Mouse (Mus musculus) monocyte, adult 2 months (primary cell): Measurements from ENCODE around the gene Cldn20.
A peak's percentile ranks its signal among the peaks of the same experiment; 100 is the strongest.

ENCODE experiments used
- DNase-seq, 2 experiments: peaks; one replicate each; pipeline ENCODE4 v3.0.0; 2022; ENCODE audit warnings: low spot score in 2 of 2, low read depth in 1 of 2

Cldn20 gene

DNA sequence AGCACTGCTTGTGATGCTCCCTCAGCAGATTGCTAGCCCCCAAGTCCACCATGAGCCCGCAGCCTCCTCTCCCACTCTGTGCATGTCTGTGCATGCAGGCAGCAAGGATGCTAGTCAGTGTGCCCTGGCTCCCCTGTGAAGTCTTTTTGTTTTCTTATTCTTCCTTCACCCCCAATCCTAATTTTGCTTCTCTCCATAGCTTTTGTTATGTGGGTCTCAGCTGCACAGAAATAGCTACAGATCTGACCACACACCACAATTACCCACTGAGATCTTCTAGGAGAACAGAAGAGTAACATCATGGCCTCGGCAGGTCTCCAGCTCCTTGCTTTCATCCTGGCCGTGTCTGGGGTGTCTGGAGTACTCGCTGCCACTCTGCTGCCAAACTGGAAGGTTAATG is at the start of gene Cldn20:
TSS of gene Cldn20 (plus strand) at position 301 of the 400 bp plus-strand sequence.
- DNase-seq = no peak

DNA sequence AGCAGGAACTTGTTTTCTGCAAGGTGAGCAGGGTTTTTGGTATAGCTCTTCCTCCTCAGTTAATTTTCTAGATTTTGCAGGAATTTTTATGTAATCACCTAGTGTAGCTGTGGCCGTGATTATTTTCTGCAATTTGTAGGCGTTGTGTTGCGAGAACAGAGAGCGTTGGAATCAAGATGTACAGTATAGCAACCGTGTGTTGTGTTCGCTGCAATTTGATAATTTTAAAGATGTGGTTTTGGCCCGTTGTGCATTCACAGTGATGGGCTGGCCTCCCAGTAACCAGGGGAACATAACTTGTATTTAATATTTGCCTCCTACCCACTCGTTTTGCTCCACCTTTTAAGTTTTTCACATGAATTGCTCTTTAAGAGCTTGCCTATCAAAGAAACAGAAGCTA is 49.3 kb upstream of the Cldn20 start:
- DNase-seq = no peak

DNA sequence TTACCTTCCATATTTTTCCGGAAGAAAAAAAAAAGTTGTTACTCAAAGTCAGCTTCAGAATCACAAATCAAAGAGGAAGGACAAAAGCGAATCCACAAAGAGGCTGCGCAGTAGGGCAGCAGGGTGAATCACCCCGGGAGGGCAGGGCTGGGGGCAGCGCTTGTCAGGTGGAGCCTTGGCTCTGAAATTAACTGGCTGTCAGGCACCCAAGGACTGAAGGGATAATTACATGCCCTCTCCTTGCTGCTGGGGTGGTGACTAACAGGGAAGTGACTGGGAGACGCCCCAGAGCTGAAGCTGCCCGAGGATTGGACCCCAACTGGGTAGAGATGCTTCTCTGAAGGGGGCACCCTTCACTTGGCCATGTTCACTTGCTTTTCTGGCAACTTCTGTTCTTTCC is 46.5 kb upstream of the Cldn20 start:
- DNase-seq = no peak

DNA sequence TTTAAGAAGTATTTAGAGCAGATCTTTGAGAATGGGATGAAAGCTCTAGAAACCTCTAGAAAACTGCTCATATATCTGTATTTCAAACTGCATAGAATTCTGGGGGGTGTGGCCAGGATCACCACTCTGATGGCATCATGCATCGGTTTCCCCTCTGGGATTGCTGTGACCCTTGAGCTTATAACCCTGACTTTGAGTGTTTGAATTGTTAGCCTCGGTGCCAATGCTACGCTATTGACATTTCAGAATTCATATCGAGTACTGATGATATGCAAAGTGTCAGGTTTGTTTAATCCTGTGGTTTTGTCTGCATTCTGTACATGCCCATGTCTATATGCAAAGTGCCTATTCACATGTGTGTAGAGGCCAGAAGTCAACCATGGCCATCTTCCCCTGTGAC is 45.1 kb upstream of the Cldn20 start:
- DNase-seq = no peak

DNA sequence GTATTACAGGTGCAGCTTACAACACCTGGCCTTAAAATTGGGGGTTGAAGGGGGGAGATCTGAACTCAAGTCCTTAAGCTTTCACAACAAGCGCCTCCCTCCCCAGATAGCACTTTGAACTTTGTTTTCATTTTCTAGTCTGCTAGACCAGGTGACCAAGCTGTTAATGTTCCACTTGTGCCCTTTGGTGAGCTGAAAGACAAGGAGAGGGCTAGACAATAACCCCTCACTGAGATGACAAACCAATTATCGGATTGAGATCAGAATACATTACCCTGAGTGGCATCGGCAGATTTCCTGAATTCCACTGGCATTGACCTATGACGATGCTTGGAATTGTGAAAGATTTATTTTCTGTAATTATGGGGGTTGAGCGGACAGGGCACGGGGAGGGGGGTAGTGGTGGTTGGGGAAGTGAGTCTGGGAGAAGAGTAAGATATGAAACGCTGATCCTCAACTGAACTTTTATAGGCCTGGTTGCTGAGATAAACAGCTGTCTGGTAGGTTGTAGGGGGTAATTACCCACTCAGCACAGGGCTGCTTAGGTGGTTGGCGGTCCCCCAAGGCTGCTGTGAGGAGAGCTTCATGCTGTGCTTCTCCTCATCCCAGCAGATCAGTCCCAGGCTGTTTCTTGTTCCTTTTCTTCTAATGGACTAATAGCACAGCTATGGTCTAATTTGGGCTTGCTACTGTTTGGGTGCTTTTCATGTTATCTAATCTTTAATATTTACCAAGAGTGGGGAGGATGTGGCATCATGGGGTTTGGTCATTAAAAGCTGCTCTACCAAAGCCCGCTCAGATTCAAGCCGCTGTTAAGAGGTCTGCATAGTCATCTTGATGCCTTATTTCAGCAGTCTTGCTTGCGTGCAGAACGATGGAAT is 44.4 kb upstream of the Cldn20 start:
- DNase-seq = no peak

DNA sequence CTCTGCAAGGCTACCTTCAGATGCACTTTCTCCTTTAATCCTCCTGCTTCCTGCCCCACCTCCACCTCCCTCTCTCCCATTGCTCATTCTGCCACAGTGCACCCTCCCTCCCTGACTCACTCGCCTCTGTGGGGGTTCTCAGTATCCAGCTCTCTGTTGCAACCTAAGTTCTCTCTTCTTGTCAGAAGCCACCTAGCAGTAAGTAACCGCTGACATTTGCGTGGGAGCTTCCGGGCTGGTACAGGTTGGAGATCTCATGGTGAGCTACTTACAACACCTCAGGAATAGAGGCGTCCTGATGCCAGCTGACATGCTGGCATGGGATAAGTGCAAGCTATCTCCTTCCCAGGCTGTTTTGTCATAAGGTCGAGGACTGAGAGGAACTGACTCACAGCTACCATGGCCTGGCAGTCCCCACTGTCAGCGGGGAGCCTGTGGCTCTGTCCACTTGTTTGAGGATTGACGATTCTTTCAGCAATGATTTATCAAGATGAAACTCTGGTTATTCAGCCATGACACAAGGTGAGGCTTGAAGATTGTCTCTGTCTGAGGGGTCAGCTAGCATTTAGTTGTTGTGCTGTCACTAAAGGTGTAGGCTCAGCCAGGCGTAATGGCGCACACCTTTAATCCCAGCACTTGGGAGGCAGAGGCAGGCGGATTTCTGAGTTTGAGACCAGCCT is 42.0 kb upstream of the Cldn20 start:
- no peak for DNase-seq

DNA sequence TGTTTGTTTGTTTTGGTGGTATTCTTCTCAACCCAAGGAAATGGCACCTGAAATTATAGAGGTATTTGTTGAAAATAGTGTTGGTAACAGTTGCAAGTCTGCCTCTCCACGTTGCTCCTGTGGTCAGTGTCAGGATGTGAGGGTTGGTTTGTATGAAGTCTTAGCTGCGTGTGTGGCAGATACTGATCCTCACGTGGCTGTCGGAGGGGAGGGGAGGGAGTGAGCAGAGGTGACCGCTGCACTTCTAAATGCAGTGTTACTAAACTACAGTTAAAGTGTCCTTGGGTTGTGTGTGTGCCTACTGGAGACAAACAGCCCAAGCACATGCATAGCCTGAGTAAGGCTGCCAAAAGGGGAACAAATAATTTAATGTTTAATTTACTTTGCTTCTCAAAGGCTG is 41.3 kb upstream of the Cldn20 start:
- DNase-seq = no peak

DNA sequence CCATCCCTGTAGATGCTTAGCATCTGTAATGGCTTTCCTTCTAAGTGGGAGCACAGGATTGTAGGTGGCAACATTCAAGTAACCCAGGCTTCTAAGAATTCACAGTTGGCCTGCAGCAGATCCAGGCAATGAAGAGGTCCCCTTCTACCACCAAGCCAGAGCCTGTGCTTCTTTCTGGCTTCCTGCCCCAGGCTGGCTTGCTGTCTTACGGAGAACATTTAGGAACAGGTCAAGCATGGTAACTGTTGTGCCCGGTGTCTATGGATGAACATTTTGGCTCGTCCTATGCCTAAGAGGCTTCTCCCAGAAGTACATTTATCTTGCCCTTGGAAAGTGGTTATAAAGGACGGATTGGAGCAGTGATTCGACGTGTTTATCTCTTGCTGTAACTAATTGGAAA is 40.7 kb upstream of the Cldn20 start:
- DNase-seq = no peak

DNA sequence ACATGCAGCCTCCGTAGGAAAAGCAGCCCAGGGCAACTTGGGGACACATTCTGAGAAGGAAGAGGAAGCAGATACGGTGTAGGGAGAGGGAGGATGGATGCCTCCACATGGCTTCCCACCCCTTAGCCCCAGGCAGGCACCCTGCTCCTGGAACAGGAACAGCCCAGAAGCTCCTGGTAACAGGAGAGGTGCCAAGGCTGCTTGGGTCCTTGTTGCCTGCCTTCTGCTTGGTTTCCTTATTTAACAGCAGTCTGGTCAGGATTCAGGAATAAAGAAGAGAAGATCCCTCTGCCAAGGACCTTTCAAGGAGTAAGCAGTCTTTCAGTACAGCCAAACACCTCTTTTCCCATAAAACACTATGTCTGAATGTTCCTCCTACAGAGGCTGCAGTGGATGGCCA is 36.8 kb upstream of the Cldn20 start:
- no peak for DNase-seq

DNA sequence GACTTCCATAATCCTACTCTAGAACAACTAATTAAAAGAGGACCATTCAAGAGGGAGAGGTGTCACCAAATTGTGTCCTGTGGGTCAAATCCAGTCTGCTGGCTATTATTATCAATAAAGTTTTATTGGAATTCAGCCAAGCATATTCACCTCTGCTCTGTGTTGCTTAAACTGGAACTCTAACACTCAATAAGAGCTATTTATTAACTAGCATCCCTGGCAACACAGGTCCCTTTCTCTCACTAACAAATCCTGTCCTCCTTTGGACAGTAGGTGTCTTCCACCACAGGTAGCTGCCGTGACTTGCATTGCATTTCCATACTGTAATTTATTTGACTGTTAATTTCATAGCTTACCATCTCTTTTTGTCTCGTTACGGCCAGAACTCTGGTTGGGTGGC is 36.3 kb upstream of the Cldn20 start:
- DNase-seq = no peak

DNA sequence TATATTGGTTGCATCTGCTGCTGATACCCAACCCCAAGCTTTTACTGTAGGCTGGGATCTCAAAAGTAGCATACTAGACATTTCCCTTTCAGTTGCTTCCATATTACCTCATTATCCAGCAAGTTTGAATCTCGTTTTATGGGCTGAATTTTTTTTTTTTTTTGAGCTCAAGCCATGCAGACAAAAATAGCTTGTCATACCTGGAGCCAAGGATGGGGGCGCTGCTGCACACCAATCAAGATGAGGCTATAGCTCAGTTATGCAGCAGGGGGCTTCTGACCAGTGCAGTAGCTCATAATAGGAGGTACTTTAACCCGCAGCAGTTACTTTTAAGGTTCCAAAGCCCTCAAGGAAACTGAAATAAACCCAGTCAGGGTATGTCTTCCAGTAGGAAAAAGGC is 34.3 kb upstream of the Cldn20 start:
- no peak for DNase-seq

DNA sequence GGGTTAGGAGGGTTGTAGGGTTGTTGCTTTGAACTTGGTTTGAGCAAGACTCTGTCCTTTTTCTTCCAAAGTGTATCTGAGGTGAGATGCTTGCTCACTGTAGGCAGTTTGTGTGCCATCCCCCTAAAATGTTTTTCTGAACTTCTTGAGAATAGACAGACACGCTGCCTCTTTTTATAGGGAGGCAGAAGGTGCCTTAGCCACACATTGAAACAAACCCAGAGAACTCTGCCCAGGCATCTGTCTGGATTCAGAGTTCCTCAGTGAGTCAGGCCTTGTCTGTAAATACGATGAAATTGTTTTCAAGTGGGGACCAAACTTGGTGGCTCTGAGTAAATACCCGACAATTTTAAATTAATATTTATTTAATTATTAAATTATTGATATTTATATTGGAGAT is 33.8 kb upstream of the Cldn20 start:
- DNase-seq = no peak

DNA sequence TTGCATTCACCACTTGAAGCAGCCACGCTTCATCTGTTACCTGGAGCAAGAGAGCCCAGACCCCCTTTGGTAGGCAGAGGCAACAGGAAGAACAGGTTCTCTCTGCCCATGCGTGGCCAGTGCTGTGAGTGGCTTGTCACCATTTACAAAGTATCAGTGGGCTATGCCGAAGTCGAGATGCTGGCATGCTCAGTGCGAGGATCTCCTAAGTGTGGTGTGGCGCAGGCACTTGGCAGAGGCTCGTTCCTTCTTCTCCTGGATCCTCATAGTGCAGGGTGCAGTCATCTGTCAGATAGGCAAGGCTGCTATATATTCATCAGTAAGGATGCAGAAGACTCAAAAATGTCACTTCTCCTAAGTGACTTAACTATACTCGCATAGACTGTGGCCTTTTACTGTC is 32.9 kb upstream of the Cldn20 start:
- no peak for DNase-seq

DNA sequence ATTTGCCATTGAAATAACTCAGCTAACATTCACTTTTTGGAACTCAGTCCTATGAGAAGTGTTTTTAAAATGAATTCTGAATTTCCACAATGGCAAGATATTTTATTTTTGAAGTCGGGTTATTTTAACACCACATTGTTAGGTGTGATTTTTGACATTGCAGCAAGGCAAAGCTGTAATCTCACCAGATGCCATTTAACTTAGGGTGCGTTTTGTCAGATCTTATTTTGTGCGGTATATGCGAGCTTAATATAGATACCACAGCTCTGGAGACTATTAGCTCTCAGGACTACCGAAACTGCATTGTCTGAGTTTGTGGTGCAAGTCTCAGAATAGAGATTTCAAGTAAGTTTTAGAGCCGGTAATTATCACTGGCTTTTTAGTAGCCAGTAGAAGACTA is 32.3 kb upstream of the Cldn20 start:
- no peak for DNase-seq

DNA sequence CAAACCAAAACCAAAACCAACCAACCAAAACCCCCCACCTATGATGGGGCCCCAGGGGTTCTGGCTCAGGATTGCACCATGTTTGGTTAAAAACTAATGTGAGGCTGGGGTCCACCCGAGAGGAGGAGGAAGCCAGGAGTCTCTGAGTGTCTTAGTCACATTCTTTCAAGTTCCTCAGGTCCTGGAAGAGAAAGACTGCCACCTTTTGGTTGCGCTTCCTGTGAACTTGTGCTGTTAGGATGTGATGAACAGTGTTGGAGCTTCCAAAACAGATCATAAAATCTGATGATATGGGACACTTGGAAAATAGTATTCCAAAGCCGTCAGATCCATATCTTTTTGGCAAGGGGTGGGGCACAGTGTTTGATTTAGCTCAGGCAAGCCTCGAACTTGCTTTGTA is 31.4 kb upstream of the Cldn20 start:
- DNase-seq = no peak

DNA sequence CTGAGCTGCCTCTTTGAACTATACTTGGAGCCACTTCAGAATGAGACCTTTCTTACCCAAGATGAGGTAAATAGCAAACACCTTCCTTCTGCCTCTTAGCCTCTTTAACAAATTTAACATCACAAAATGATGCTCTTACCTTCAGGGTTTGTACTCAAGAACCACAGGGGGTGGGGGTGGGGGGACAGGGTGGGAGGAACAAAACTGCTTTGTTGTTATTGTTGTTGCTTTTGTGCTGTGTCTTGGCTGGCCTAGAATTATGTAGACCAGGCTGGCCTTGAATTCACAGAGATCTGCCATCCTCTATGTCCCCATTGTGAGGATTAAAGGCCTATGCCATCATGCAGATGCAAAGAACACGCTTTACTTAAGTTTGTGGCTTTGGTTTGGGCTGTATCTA is 26.6 kb upstream of the Cldn20 start:
- no peak for DNase-seq

DNA sequence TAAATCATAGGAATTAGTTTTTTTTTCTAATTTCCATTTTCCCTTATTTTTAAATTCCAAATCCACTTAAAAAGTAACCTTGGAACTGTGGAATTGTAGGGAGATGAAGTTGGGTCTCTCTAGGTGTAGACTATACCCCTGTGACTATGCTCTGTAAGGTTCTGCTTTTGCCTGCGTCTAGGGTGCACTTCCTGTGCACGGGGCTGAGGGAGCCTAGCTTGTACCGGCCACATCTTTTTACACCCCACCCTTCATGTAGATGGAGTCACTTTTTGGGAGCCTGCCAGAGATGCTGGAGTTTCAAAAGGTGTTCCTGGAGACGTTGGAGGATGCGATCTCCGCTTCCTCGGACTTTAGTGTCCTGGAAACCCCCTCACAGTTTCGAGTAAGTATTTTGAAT is 25.8 kb upstream of the Cldn20 start:
- DNase-seq = no peak

DNA sequence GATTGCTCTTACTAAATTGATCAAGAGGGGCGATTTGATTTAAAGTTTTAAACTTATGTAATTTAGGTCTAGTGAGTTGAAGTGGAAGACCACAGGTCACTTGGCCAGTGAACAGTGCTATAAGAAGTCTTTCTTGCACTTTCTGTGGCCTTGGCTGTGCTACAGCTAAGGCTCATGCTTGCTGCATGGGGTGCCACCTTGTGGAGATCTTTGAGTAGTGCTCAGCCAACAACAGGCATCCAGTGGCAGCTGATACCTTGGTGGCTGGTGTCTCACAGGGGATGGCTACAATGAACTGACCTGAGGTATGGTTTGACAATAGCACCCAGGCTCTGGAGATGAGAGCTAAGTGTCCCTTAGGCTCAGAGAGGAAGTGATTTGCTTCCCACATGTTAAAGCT is 22.5 kb upstream of the Cldn20 start:
- peak in 1 of 2 experiments; percentile 23 for DNase-seq

DNA sequence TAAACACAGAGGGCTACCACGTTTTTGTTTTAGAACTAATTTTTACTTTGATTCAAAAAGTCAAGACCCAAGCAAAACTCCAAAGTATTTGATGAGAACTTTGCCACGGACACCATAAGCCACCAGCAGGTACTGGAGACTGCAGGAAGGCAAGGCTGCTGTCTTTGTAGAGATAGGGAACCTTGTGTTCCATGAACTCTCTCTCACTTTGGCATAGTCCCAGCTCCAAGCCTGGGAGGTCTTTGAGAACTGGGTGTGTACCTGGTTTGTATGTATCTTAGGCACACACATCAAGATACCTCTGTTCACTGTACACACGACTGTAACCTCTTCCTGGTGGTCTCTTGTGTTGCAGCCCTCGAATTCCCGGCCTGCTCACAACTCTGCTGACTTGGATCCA is 18.0 kb upstream of the Cldn20 start:
- no peak for DNase-seq

DNA sequence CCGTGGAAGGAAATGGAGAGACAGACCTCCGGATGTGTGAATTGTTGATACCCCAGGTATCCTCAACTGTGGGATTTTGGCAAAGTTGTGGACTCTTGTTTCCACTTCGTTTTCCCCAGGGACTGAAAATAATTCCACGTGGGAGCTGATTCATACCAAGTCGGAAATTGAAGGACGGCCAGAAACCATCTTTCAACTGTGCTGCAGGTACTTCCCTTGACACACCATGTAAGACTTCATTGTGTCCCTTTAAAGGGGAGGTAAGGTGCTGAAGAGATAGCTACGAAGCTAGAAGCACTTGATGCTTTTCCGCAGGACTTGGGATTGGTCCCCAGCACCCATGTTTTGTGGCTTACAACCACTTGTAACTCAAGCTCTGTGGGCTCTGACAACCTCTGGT is 16.5 kb upstream of the Cldn20 start:
- DNase-seq = no peak

DNA sequence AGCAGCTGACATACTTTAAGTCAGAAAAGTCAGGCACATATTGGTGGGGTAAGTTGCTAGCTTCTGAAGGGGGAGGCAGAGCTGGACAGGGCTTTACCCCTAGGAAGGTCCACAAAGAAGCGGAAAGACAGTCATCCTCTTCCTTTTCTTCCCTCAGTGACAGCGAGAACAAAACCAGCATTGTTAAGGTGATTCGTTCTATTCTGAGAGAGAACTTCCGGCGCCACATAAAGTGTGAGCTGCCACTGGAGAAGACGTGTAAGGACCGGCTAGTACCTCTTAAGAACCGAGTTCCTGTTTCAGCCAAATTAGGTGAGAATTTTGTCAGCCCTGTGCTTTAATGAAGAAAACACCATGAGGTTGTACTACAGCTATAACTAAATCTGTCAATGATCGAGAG is 15.9 kb upstream of the Cldn20 start:
- DNase-seq = no peak

DNA sequence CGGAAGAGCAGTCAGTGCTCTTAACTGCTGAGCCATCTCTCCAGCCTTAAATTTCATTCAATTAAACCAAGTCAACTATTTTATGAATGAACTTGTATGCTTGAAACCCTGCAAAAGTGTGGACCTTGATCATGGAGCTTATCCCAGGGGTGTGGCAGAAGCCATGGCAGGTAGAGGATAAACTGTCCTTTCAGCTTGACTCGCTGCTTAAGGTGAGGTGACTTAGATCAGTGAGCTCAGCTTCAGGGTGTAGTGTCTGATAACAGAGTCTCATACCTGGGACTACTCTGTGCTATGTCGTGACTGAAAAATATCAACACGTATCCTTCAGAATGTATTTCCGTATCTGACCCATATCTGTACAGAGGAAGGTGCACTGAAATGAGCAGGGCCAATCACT is 12.0 kb upstream of the Cldn20 start:
- no peak for DNase-seq
